Mouse (Mus musculus): Measurements from ENCODE around the gene Vill.
A peak's percentile ranks its signal among the peaks of the same experiment; 100 is the strongest.

Vill gene

DNA sequence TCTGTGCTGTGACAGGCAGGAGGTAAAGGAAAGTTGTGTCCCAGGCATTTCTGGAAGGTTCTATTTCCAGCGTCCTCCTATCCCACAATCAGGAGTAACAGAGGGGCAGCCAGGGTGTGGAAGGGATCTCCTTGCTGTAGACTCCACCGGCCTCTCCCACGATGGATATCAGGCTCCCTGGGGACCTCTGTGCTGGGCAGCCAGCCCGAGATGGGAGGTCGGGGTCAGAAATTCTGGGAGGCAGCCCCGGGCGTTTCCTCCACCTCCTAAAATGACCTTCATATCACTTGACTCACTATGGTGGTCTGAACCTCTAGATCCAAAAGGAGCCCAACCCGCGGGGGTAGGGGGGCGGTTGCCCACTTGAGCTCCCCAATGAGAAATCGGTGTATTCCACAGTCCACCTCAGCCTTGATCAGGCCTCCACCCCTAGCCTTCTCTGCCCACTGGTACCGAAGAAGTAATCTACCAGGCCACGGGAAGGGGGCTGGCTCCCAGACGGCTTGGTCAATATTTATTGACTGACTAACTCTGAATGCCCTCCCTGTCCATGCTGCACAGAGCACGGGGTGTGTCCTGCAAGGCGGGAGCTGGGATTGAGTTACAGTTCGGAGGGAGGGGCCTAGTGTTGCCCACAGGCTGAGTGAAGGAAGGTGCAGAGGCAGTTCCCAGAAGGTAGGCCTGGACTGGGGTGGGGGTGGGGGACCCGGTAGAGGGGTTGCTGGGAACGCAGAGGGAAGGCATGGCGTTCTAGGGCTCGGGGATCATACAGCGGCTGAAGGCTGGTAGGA, at the start of gene Vill:
Gene Vill (plus strand): TSS at position 625 of the 791 bp plus-strand sequence.
- no peak for DNase-seq (ENCODE audit: low spot score)

GRCm38 (mm10) chr9:119003990-119004702, 48.4 kb upstream of the Vill start:
- peak; percentile 46 for DNase-seq (ENCODE audit: low spot score)

DNA sequence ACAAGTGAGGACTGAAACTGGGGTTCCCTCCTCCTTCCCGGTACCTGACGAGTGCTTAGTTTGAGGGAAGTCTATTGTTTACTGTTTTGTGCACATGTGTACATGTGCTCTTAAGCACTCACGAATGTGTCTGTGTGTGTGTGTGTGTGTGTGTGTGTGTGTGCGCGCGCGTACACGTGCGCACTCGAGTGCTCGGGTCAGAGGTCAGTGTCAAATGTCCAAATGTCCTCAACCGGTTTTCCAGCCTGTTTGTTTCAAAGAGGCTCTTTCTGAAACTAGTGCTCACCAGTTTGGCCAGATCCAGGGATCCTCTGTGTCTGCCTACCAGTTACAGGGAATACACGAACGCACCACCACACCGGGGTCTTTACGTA, 47.9 kb upstream of the Vill start:
- DNase-seq (ENCODE audit: low spot score) = no peak

DNA sequence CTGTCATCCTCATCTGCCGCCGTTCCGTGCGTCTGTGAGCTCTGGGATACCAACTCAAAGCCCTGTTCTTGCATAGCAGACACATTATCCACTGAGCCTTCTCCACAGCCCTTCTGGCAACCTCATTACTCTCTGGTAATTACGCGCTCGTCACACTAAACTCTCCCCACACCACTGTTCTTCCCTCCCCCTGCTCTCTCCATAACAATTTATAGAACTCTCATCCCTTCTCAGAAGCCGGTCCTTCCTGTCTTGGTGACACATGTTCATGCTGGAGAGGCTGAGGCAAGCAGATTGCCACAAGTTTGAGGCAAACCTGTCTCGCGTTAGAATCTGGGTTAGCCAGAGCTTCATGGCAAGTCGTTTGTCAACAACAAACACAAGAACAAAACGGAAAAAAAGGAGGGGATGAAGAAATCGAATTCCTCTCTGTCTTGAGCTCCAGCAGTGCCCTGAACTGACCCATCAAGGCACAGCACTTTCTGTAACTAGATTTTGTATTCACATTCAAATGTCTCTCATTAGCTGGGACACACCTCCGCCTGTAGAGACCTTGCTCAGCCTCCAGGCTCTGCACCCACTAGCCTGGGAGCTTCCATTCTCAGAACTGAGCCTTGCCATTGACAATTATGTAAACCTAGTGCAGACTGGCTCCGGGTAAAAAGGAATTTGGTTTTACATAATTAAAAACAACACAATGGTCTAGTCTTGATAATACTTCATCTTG, 47.1 kb upstream of the Vill start:
- DNase-seq (ENCODE audit: low spot score) = no peak

GRCm38 (mm10) chr9:119007266-119007665, 45.3 kb upstream of the Vill start:
- no peak for DNase-seq (ENCODE audit: low spot score)

DNA sequence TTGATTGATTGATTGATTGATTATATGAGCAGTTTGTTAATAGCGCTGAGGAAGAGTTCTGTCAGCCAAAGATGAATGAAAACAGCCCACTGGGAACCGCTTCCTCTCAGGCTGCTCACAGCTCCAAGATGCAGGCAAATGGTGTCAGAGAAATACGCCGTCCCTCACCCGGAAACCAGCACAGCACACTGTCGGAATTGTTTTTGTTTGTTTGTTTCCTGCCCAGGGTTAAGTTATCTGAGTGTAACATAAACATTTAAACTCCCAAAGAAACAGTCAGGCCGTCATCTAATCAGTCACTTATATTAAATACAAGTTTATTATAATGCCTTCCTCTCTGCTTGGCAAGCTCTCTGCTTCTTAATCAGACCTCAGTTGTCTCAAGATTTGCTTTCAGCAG, 43.7 kb upstream of the Vill start:
- DNase-seq (ENCODE audit: low spot score) = no peak

GRCm38 (mm10) chr9:119010156-119010710, 42.3 kb upstream of the Vill start:
- DNase-seq (ENCODE audit: low spot score) = no peak

GRCm38 (mm10) chr9:119016785-119017507, 35.6 kb upstream of the Vill start:
- no peak for DNase-seq (ENCODE audit: low spot score)

- no peak for DNase-seq (ENCODE audit: low spot score)
Measured at GRCm38 (mm10) chr9:119021731-119022130, 30.8 kb upstream of the Vill start.

GRCm38 (mm10) chr9:119025263-119025662, 27.3 kb upstream of the Vill start:
- DNase-seq (ENCODE audit: low spot score) = no peak

- DNase-seq (ENCODE audit: low spot score) = no peak
Measured at GRCm38 (mm10) chr9:119025832-119026331, 26.7 kb upstream of the Vill start.

GRCm38 (mm10) chr9:119027337-119027736, 25.2 kb upstream of the Vill start:
- DNase-seq (ENCODE audit: low spot score) = no peak

DNA sequence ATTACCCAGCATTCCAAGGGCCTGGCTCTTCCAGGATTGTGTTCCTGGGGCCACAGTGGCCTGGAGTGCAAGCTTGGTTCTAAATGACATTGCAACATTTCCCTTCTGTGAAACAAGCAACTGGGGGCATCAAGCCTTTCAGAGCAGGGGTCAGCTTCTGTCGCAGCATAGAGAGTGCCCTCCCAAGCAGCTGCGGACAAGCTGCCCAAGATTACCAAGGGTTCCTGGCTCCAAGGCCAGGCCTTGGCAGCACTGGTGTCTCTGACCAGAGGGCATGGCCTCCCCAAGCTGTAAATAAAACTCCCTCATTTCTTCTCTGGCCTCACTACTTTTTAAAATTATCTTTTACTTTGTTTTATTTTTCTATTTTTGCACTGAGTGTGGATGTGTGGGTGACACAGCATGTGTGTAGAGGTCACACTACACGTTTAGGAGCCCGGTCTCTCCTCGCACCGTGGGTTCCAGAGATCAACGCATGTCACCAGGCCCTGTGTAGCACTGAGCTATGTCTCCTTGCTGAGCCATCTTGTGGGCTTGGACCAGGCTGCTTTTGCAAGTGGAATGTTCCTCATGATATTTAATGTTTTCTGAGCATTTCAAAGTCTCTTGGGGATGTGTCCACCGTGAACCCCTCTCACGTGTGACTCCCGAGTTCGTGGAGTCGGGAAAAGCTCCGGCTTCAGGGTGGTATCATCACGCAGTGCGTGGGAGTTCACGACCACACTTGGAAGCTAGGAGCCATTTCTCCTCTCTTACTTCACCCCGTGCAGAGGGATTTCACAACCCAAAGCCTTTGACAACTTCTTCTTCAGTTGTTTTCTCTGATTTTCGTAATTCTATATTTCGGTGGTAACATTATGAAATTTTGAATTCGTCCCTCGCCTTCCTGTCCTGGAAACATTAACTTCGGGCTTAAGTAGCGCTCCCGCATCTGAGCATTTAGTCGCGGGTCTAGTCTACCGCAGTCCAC, 24.1 kb upstream of the Vill start:
- DNase-seq (ENCODE audit: low spot score) = no peak

DNA sequence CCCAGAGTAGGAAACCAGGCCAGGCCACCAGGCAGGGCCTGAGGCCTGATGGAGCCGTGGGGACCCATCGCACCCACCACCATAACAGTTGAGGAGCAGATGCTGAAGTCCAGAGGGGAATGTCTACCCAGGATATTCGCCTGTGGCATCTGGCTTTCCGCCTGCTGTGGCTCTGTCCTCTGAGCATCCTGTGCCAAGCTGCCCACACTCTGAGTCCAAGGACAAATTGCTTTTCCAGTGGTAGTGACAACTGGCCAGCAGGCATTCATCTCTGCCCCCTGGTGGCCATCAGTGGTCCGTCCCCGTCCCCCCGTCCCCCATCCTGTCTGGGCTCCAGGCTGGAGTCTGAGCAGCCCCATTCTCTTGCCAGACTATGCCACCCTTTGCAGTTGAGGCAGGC, 23.0 kb upstream of the Vill start:
- DNase-seq (ENCODE audit: low spot score) = peak; percentile 72

- DNase-seq (ENCODE audit: low spot score) = no peak
Measured at GRCm38 (mm10) chr9:119031038-119031437, 21.5 kb upstream of the Vill start.

- no peak for DNase-seq (ENCODE audit: low spot score)
Measured at GRCm38 (mm10) chr9:119031772-119032171, 20.8 kb upstream of the Vill start.

DNA sequence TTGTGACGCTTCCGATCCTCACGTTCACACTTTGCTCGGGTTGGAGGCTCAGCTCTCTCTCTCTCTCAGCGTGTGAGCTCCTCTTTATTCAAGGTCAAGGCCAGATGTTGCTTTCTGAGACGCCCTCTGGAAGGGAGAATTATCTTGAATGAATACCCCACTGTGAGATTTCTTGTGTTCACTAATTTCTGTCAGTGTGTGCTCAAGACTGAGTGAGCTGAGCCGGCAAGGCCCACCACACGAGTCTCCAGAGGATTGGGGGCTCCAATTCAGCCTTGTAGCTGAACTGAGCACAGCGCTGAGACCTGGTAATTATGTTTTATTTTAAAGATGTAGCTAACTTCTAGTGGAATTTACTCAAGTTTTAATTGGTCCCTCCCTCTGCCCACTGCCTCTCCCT, 20.0 kb upstream of the Vill start:
- no peak for DNase-seq (ENCODE audit: low spot score)

- DNase-seq (ENCODE audit: low spot score) = peak; percentile 54
Measured at GRCm38 (mm10) chr9:119033111-119033921, 19.3 kb upstream of the Vill start.

DNA sequence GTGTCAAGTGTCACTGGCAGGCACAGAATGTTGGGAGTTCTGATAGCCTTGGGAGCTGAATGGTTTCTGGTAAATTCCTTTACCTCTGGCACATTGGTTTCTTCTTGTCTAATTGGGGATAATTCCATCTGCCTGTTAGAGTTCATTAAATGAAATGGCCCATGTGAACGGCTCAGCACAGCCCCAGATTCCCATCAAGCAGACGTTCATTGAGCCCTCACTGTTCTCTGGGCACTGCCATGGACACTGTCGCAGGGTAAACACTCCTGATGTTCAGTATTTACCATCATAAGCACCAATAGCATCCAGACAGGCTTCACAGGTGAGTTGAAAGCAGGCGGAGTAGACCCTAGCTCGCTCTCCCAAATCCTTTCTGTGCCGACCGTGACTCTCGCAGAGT, 18.5 kb upstream of the Vill start:
- no peak for DNase-seq (ENCODE audit: low spot score)
